In genomic region chr6:134916641-134917040, GRCm38 (mm10) we compare ENCODE assay signal across 8 mouse cellular contexts. TPM values are rescaled to one million over a fixed set of nuclear protein-coding genes. Genes with fewer than 3 reads are reported as not detected.
DNase-seq lines count a peak whose midpoint lies in the region; ATAC-seq and TF ChIP-seq lines count a peak whose summit lies in the region.

No protein-coding gene starts in this region.

- intact Hi-C loops in heart, postnatal 25 days (cut with DNase I) = loop anchor here (2.0 kb wide), 1 partner anchor 16 kb away; no protein-coding TSS in a partner anchor
- intact Hi-C loops in left cerebral cortex, postnatal 25 days (cut with DNase I) = no loop called here

- no peaks in the 10 kb centered on the region for H3K9me3 ChIP-seq in heart, embryonic 10.5 days
- H3K9me3 ChIP-seq in embryonic facial prominence, embryonic 10.5 days = no peaks in the 10 kb centered on the region
- H3K9me3 ChIP-seq in hindbrain, embryonic 16.5 days (ENCODE audit: control insufficient read depth, low read length) = no peaks in the 10 kb centered on the region
- no peaks in the 10 kb centered on the region for H3K9me3 ChIP-seq in liver, embryonic 15.5 days (replicated peaks)

- no peaks in the 10 kb centered on the region for H3K27me3 ChIP-seq in heart, embryonic 10.5 days (ENCODE audit: insufficient read depth, poor library complexity, severe bottlenecking)
- H3K27me3 ChIP-seq in embryonic facial prominence, embryonic 10.5 days (replicated peaks; ENCODE audit: low read depth, poor library complexity, severe bottlenecking) = peaks cover 24% of the 10 kb centered on the region
- H3K27me3 ChIP-seq in hindbrain, embryonic 16.5 days (replicated peaks; ENCODE audit: control insufficient read depth, insufficient read depth, low read length) = peaks cover 3% of the 10 kb centered on the region; the same call in 1 of the 2 replicates
- H3K27me3 ChIP-seq in liver, embryonic 15.5 days = peaks cover 25% of the 10 kb centered on the region

- 1% methylated on average over 11 of the region's 11 CpGs for WGBS in heart, embryonic 10.5 days
- 1% methylated on average over 11 of the region's 11 CpGs for WGBS in embryonic facial prominence, embryonic 10.5 days
- WGBS in hindbrain, embryonic 16.5 days = 0% methylated on average over 11 of the region's 11 CpGs
- under 1% methylated on average over 11 of the region's 11 CpGs for WGBS in liver, embryonic 15.5 days (ENCODE audit: insufficient replicate concordance)
- 2% methylated on average over 11 of the region's 11 CpGs for WGBS in olfactory bulb, adult 2 months

- H3K9ac ChIP-seq in hindbrain, embryonic 16.5 days (ENCODE audit: low read depth, low read length) = peak overlapping the region; percentile 52; the same call in 1 of the 2 replicates
- H3K9ac ChIP-seq in liver, embryonic 15.5 days = peak overlapping the region; percentile 62

- peak; percentile 77 for DNase-seq in heart, embryonic 10.5 days (ENCODE audit: low spot score)
- DNase-seq in heart, postnatal 25 days (ENCODE audit: low spot score) = no peak
- peak; percentile 30 for DNase-seq in embryonic facial prominence, embryonic 10.5 days (ENCODE audit: low spot score)
- DNase-seq in ovary, postnatal 10 days (ENCODE audit: low spot score) = no peak
- no peak for DNase-seq in left cerebral cortex, postnatal 25 days (ENCODE audit: low spot score in 2 of 2)

- TF ChIP-seq POLR2A in olfactory bulb, adult 2 months (IDR thresholded peaks at IDR 0.05; ENCODE audit: insufficient read depth, low read depth, low read length) = no peak

- H3K4me2 ChIP-seq in hindbrain, embryonic 16.5 days (ENCODE audit: low read length) = peak overlapping the region; percentile 59
- H3K4me2 ChIP-seq in liver, embryonic 15.5 days = peak overlapping the region; percentile 87

- no peak for TF ChIP-seq CTCF in olfactory bulb, adult 2 months (IDR thresholded peaks at IDR 0.05; ENCODE audit: insufficient read depth, low read depth, low read length)

- H3K4me1 ChIP-seq in heart, embryonic 10.5 days = peaks cover 11% of the 10 kb centered on the region
- peaks cover 34% of the 10 kb centered on the region for H3K4me1 ChIP-seq in embryonic facial prominence, embryonic 10.5 days
- H3K4me1 ChIP-seq in hindbrain, embryonic 16.5 days (ENCODE audit: control insufficient read depth, insufficient read depth, low read depth, low read length) = peaks cover 9% of the 10 kb centered on the region
- peaks cover 34% of the 10 kb centered on the region for H3K4me1 ChIP-seq in liver, embryonic 15.5 days (replicated peaks)
- H3K4me1 ChIP-seq in olfactory bulb, adult 2 months (ENCODE audit: control insufficient read depth, insufficient read depth, low read length) = peaks cover 7% of the 10 kb centered on the region

- H3K4me3 ChIP-seq in heart, embryonic 10.5 days = peak overlapping the region; percentile 66
- peak overlapping the region; percentile 60 for H3K4me3 ChIP-seq in embryonic facial prominence, embryonic 10.5 days
- H3K4me3 ChIP-seq in hindbrain, embryonic 16.5 days (ENCODE audit: low read length) = peak overlapping the region; percentile 39
- H3K4me3 ChIP-seq in liver, embryonic 15.5 days (replicated peaks) = peak overlapping the region; percentile 52
- peak overlapping the region; percentile 34; the same call in 1 of the 2 replicates for H3K4me3 ChIP-seq in olfactory bulb, adult 2 months (ENCODE audit: insufficient read depth, low read depth, low read length)

- ATAC-seq in hindbrain, embryonic 16.5 days = no peak
- no peak for ATAC-seq in liver, embryonic 15.5 days (ENCODE audit: insufficient read depth)

- H3K36me3 ChIP-seq in heart, embryonic 10.5 days = no peaks in the 10 kb centered on the region
- no peaks in the 10 kb centered on the region for H3K36me3 ChIP-seq in embryonic facial prominence, embryonic 10.5 days (replicated peaks)
- H3K36me3 ChIP-seq in hindbrain, embryonic 16.5 days (ENCODE audit: control insufficient read depth, insufficient read depth, low read length) = no peaks in the 10 kb centered on the region
- no peaks in the 10 kb centered on the region for H3K36me3 ChIP-seq in liver, embryonic 15.5 days (replicated peaks)

- peak overlapping the region; percentile 81 for H3K27ac ChIP-seq in heart, embryonic 10.5 days
- peak overlapping the region; percentile 71 for H3K27ac ChIP-seq in embryonic facial prominence, embryonic 10.5 days (replicated peaks)
- H3K27ac ChIP-seq in hindbrain, embryonic 16.5 days (ENCODE audit: low read depth, low read length) = peak overlapping the region; percentile 19; the same call in 1 of the 2 replicates
- H3K27ac ChIP-seq in liver, embryonic 15.5 days (replicated peaks) = peak overlapping the region; percentile 19; the same call in 1 of the 2 replicates
- H3K27ac ChIP-seq in olfactory bulb, adult 2 months (ENCODE audit: insufficient read depth, low read depth, low read length) = no peak overlapping the region

RNA-seq across cellular contexts. Expression of gene Cdkn1b, which starts 3.6 kb away (rescaled TPM):
- 11.0 and 12.0 TPM in 2 replicates for polyA plus RNA-seq in heart, embryonic 10.5 days (2016; fragmentation: Nextera tagmentation; extraction: Ambion mirVana)
- 10 to 100 TPM; 40.3 to 49.5 TPM for total RNA-seq in heart, postnatal 25 days (2021)
- polyA plus RNA-seq in embryonic facial prominence, embryonic 10.5 days (2016; fragmentation: Nextera tagmentation; extraction: Ambion mirVana) = 15.3 and 16.7 TPM in 2 replicates
- polyA plus RNA-seq in hindbrain, embryonic 16.5 days (2015; fragmentation: Nextera tagmentation; extraction: Ambion mirVana) = 12.6 and 15.1 TPM in 2 replicates
- 13.3 and 14.1 TPM in 2 replicates for polyA plus RNA-seq in liver, embryonic 15.5 days (2015; fragmentation: Nextera tagmentation; extraction: Ambion mirVana)
- polyA plus RNA-seq in olfactory bulb, adult 2 months (2012; ENCODE audit: insufficient read depth, insufficient read length, low replicate concordance, missing spikeins) = 69.9 TPM in 1 of 2 replicates, not detected in the other
- 10 to 100 TPM; 40.3 to 43.2 TPM for total RNA-seq in left cerebral cortex, postnatal 25 days (2021)

RNA-seq across cellular contexts. Expression of gene Gpr19, which starts 18.3 kb away (rescaled TPM):
- 9.0 and 11.8 TPM in 2 replicates for polyA plus RNA-seq in heart, embryonic 10.5 days (2016; fragmentation: Nextera tagmentation; extraction: Ambion mirVana)
- total RNA-seq in heart, postnatal 25 days (2021) = 1 to 10 TPM; 3.3 to 5.1 TPM
- 14.5 and 16.1 TPM in 2 replicates for polyA plus RNA-seq in embryonic facial prominence, embryonic 10.5 days (2016; fragmentation: Nextera tagmentation; extraction: Ambion mirVana)
- polyA plus RNA-seq in hindbrain, embryonic 16.5 days (2015; fragmentation: Nextera tagmentation; extraction: Ambion mirVana) = 36.1 and 41.3 TPM in 2 replicates
- polyA plus RNA-seq in liver, embryonic 15.5 days (2015; fragmentation: Nextera tagmentation; extraction: Ambion mirVana) = 5.6 and 5.7 TPM in 2 replicates
- polyA plus RNA-seq in olfactory bulb, adult 2 months (2012; ENCODE audit: insufficient read depth, insufficient read length, low replicate concordance, missing spikeins) = not detected in 2 replicates
- 10 to 100 TPM; 25.3 to 27.3 TPM for total RNA-seq in left cerebral cortex, postnatal 25 days (2021)

Comparison
In these comparisons a context has a peak if more than half of its experiments do, and no peak if none do; other contexts are left out.
1. DNase-seq: peak in heart, embryonic 10.5 days (single experiment) and embryonic facial prominence, embryonic 10.5 days (single experiment); none in heart, postnatal 25 days (single experiment), ovary, postnatal 10 days (single experiment) and left cerebral cortex, postnatal 25 days (0 of 2).
2. Peak in every context shown above with its lines, with median percentiles within 50 percentile points of each other: H3K4me3 ChIP-seq.